Mouse (Mus musculus) MEL (cell line): ENCODE measurements around the gene Ccdc96. TPM values are rescaled to one million over a fixed set of nuclear protein-coding genes. Genes with fewer than 3 reads are reported as not detected.
A peak's percentile ranks its signal among the peaks of the same experiment; 100 is the strongest.

Experiments
- DNase-seq: peaks from one replicate; pipeline ENCODE4 v3.0.0; 2011; ENCODE audit warnings: low read depth, low spot score
- H3K27ac ChIP-seq: 2 replicates; pipeline ENCODE4 v1.5.1; 2012; ENCODE audit warnings: low read depth, mild to moderate bottlenecking, control low read depth, low read length, moderate library complexity; ENCODE audit not compliant: control insufficient read depth
- H3K27me3 ChIP-seq, 2 experiments: fragments of 150-350 bp in 1 of 2; sonication (generic) in 1 of 2; 2 replicates each; pipeline ENCODE4 v1.6.1; 2012; ENCODE audit warnings: low read length in 2 of 2, mild to moderate bottlenecking in 2 of 2, improper control_type of control experiment in 1 of 2, moderate library complexity in 1 of 2; ENCODE audit not compliant: insufficient read depth in 2 of 2, control insufficient read depth in 1 of 2
- H3K36me3 ChIP-seq, 2 experiments: 2 replicates each; pipeline ENCODE4 v1.6.1; 2012 to 2014; ENCODE audit warnings: low read length in 2 of 2, improper control_type of control experiment in 1 of 2, inconsistent platforms in 1 of 2, mild to moderate bottlenecking in 1 of 2; ENCODE audit not compliant: insufficient read depth in 2 of 2, control insufficient read depth in 1 of 2
- H3K4me1 ChIP-seq, 2 experiments: fragments of 150-350 bp in 1 of 2; sonication (generic) in 1 of 2; 2 replicates each; pipeline ENCODE4 v1.6.1; 2012; ENCODE audit warnings: low read length in 2 of 2, improper control_type of control experiment in 1 of 2, mild to moderate bottlenecking in 1 of 2; ENCODE audit not compliant: insufficient read depth in 2 of 2, control insufficient read depth in 1 of 2
- H3K4me3 ChIP-seq, 2 experiments: fragments of 150-350 bp in 1 of 2; sonication (generic) in 1 of 2; 2 replicates each; pipeline ENCODE4 v1.5.1; 2012; ENCODE audit warnings: low read depth in 2 of 2, low read length in 2 of 2, mild to moderate bottlenecking in 2 of 2, moderate library complexity in 2 of 2, control low read depth in 1 of 2, improper control_type of control experiment in 1 of 2; ENCODE audit not compliant: control insufficient read depth in 1 of 2, insufficient read depth in 1 of 2
- H3K79me2 ChIP-seq: 2 replicates; pipeline ENCODE4 v1.6.1; 2012; ENCODE audit warnings: mild to moderate bottlenecking, low read length, moderate library complexity; ENCODE audit not compliant: control insufficient read depth, poor library complexity, insufficient read depth
- H3K9ac ChIP-seq: 2 replicates; pipeline ENCODE4 v1.6.1; 2012; ENCODE audit warnings: low read depth, mild to moderate bottlenecking, control low read depth, low read length, moderate library complexity; ENCODE audit not compliant: control insufficient read depth, poor library complexity, severe bottlenecking
- H3K9me3 ChIP-seq: fragments of 150-350 bp; sonication (generic); replicated peaks from 2 replicates; pipeline ENCODE4 v1.6.1; 2012; ENCODE audit warnings: mild to moderate bottlenecking, low read length, improper control_type of control experiment, moderate library complexity; ENCODE audit not compliant: insufficient read depth
- CHD1 ChIP-seq: IDR thresholded peaks from 2 replicates; pipeline ENCODE4 v1.6.1; 2012; ENCODE audit warnings: low read depth, mild to moderate bottlenecking, inconsistent platforms, low read length, improper control_type of control experiment
- E2F4 ChIP-seq: IDR thresholded peaks from 2 replicates; pipeline ENCODE4 v1.6.1; 2011; ENCODE audit warnings: low read depth, low read length, improper control_type of control experiment, borderline replicate concordance
- EP300 ChIP-seq, 2 experiments: IDR thresholded peaks; 2 replicates each; pipeline ENCODE4 v1.6.1; 2011; ENCODE audit warnings: improper control_type of control experiment in 2 of 2, low read length in 2 of 2, low read depth in 1 of 2, mild to moderate bottlenecking in 1 of 2
- ETS1 ChIP-seq: IDR thresholded peaks from 2 replicates; pipeline ENCODE4 v1.6.1; 2012; ENCODE audit warnings: low read depth, mild to moderate bottlenecking, inconsistent platforms, low read length, improper control_type of control experiment, moderate library complexity
- GATA1 ChIP-seq: IDR thresholded peaks from 2 replicates; pipeline ENCODE4 v1.6.1; 2011; ENCODE audit warnings: low read depth, low read length, improper control_type of control experiment
- MAX ChIP-seq: IDR thresholded peaks from 2 replicates; pipeline ENCODE4 v1.6.1; 2011; ENCODE audit warnings: low read length, improper control_type of control experiment
- MXI1 ChIP-seq: IDR thresholded peaks from 2 replicates; pipeline ENCODE4 v1.6.1; 2011; ENCODE audit warnings: mild to moderate bottlenecking, low read depth, low read length, improper control_type of control experiment
- MYB ChIP-seq: IDR thresholded peaks from 2 replicates; pipeline ENCODE4 v1.6.1; 2011; ENCODE audit warnings: mild to moderate bottlenecking, low read depth, low read length, improper control_type of control experiment
- MYC ChIP-seq: IDR thresholded peaks from 2 replicates; pipeline ENCODE4 v1.6.1; 2011; ENCODE audit warnings: low read depth, mild to moderate bottlenecking, low read length, improper control_type of control experiment, moderate library complexity
- NELFE ChIP-seq: IDR thresholded peaks from 2 replicates; pipeline ENCODE4 v1.6.1; 2011; ENCODE audit warnings: low read depth, low read length, improper control_type of control experiment
- POLR2AphosphoS2 ChIP-seq: IDR thresholded peaks from 2 replicates; pipeline ENCODE4 v1.6.1; 2011; ENCODE audit warnings: low read length, improper control_type of control experiment
- RAD21 ChIP-seq: IDR thresholded peaks from 2 replicates; pipeline ENCODE4 v1.6.1; 2011; ENCODE audit warnings: mild to moderate bottlenecking, low read depth, low read length, improper control_type of control experiment
- RCOR1 ChIP-seq: IDR thresholded peaks from 2 replicates; pipeline ENCODE4 v1.6.1; 2012; ENCODE audit warnings: low read depth, mild to moderate bottlenecking, inconsistent platforms, low read length, improper control_type of control experiment
- SIN3A ChIP-seq: IDR thresholded peaks from 2 replicates; pipeline ENCODE4 v1.6.1; 2012; ENCODE audit warnings: low read length, improper control_type of control experiment, inconsistent platforms
- TAL1 ChIP-seq: IDR thresholded peaks from 2 replicates; pipeline ENCODE4 v1.6.1; 2012; ENCODE audit warnings: mild to moderate bottlenecking, inconsistent platforms, low read length, moderate library complexity, mixed read lengths
- UBTF ChIP-seq: IDR thresholded peaks from 2 replicates; pipeline ENCODE4 v1.6.1; 2012; ENCODE audit warnings: low read depth, mild to moderate bottlenecking, inconsistent platforms, low read length, improper control_type of control experiment, moderate library complexity, borderline replicate concordance; ENCODE audit not compliant: insufficient read depth
- ZC3H11A ChIP-seq: IDR thresholded peaks from 2 replicates; pipeline ENCODE4 v1.6.1; 2012; ENCODE audit warnings: low read depth, mild to moderate bottlenecking, inconsistent platforms, low read length, improper control_type of control experiment
- ZNF384 ChIP-seq: IDR thresholded peaks from 2 replicates; pipeline ENCODE4 v1.6.1; 2012; ENCODE audit warnings: low read depth, mild to moderate bottlenecking, inconsistent platforms, low read length, improper control_type of control experiment
- polyA plus RNA-seq, 2 experiments: library from polyadenylated mRNA; stranded (reverse) in 1 of 2; unstranded in 1 of 2; fragments of >175 nt in 1 of 2; fragments of >200 nt in 1 of 2; gene quantifications; 2 replicates each; pipeline versions ENCODE4 v1.2.1 to v1.2.4; 2012; ENCODE audit warnings: low replicate concordance in 2 of 2, low read depth in 1 of 2; ENCODE audit not compliant: insufficient read length in 2 of 2, insufficient read depth in 1 of 2, missing spikeins in 1 of 2
- total RNA-seq: library from RNA; depleted of rRNA; stranded (reverse); fragments of 300-350 nt; gene quantifications from 2 replicates; pipeline ENCODE4 v1.2.3, GENCODE M21; 2012

Gene Ccdc96
- total and polyA plus RNA-seq, 3 experiments, result 0.31 to 0.64 TPM; not detected in 1

GRCm38 (mm10) chr5:36464709-36465661, 19.4 kb upstream of the Ccdc96 start, which contains the start of gene Grpel1 (continued):
- no peak for TF ChIP-seq E2F4
- TF ChIP-seq RAD21, result no peak
- peak; percentile 97 for TF ChIP-seq NELFE
- peak; percentile 74 for TF ChIP-seq MYC
- TF ChIP-seq TAL1, result no peak
- no peak for TF ChIP-seq CHD1
- TF ChIP-seq MYB, result no peak
- TF ChIP-seq SIN3A, result peak; percentile 94
- TF ChIP-seq POLR2AphosphoS2, result peak; percentile 97
- TF ChIP-seq ZNF384, result no peak
- peak; percentile 93 for TF ChIP-seq MXI1
- no peak for TF ChIP-seq GATA1
- TF ChIP-seq ZC3H11A, result no peak
- peak; percentile 21; the same call in 1 of the 2 replicates for TF ChIP-seq RCOR1
- TF ChIP-seq MAX, result peak; percentile 65
- TF ChIP-seq ETS1, result peak; percentile 34; the same call in 1 of the 2 replicates
- no peak for TF ChIP-seq UBTF

GRCm38 (mm10) chr5:36465889-36466288, 18.5 kb upstream of the Ccdc96 start:
- H3K27ac ChIP-seq, result no peak overlapping the region
- peaks cover 35% of the 10 kb centered on the region for H3K79me2 ChIP-seq
- no peak for TF ChIP-seq MAX
- 0 out of 4 replicates have a peak, but pooled peaks of 1 of the 2 experiments have one; percentile 9 for TF ChIP-seq EP300 (IDR thresholded peaks at IDR 0.05; ENCODE audit: low read depth in 1 of 2, low read length in 2 of 2)
- peak overlapping the region; percentile 88 for H3K9ac ChIP-seq
- H3K4me3 ChIP-seq, result peak overlapping the region; percentile 90 to 91
- H3K27me3 ChIP-seq, result no peaks in the 10 kb centered on the region
- H3K4me1 ChIP-seq, result peaks cover 2 to 15% of the 10 kb centered on the region in 2 experiments; a peak in 3 of 4 replicates
- peak; percentile 57 for DNase-seq
- peaks cover 11 to 14% of the 10 kb centered on the region in 2 experiments for H3K36me3 ChIP-seq
- H3K9me3 ChIP-seq, result no peaks in the 10 kb centered on the region
